Mouse (Mus musculus): Measurements from ENCODE around the gene Rasgef1a. TPM values are rescaled to one million over a fixed set of nuclear protein-coding genes. Genes with fewer than 3 reads are reported as not detected.

Rasgef1a gene
- total and polyA plus RNA-seq, 3 experiments: 0.18 to 0.37 (median 0.37) TPM

- Histone ChIP-seq H3K36me3 (ENCODE audit: control insufficient read depth, insufficient read depth, low read length) (no peaks in the 10 kb centered on the region), H3K4me1 (ENCODE audit: control insufficient read depth, insufficient read depth, low read length) (no peaks in the 10 kb centered on the region), H3K9ac (ENCODE audit: low read depth, low read length) (no peak overlapping the region), H3K79me2 (replicated peaks; ENCODE audit: control insufficient read depth, insufficient read depth, low read length) (no peaks in the 10 kb centered on the region), H3K27me3 (ENCODE audit: control insufficient read depth, insufficient read depth, low read length) (no peaks in the 10 kb centered on the region; the same call in 1 of the 2 replicates), H3K4me3 (no peak overlapping the region), H3K27ac (no peak overlapping the region)
- 71% methylated on average over 7 of the region's 7 CpGs for WGBS
- TF ChIP-seq CTCF (IDR thresholded peaks at IDR 0.05): no peak
- no peak for TF ChIP-seq EP300 (IDR thresholded peaks at IDR 0.05; ENCODE audit: insufficient read depth, low read depth, low read length)
- no peak for TF ChIP-seq POLR2A (IDR thresholded peaks at IDR 0.05; ENCODE audit: insufficient read depth, low read depth, low read length)
- peak in 1 of 2 experiments; percentile 23 for DNase-seq
- intact Hi-C loops (cut with DNase I): no loop called here
Measured at GRCm38 (mm10) chr6:117991297-117991696, 19.9 kb upstream of the Rasgef1a start.

GRCm38 (mm10) chr6:117991928-117992327 lies 19.3 kb upstream of the Rasgef1a start:
- intact Hi-C loops (cut with DNase I): no loop called here
- no peak overlapping the region for H3K9ac ChIP-seq (ENCODE audit: low read depth, low read length)
- 68% methylated on average over 8 of the region's 8 CpGs for WGBS
- TF ChIP-seq POLR2A (IDR thresholded peaks at IDR 0.05; ENCODE audit: insufficient read depth, low read depth, low read length): no peak
- no peak for TF ChIP-seq EP300 (IDR thresholded peaks at IDR 0.05; ENCODE audit: insufficient read depth, low read depth, low read length)
- no peak for TF ChIP-seq CTCF (IDR thresholded peaks at IDR 0.05)
- H3K4me3 ChIP-seq: no peak overlapping the region
- H3K4me1 ChIP-seq (ENCODE audit: control insufficient read depth, insufficient read depth, low read length): no peaks in the 10 kb centered on the region
- H3K36me3 ChIP-seq (ENCODE audit: control insufficient read depth, insufficient read depth, low read length): no peaks in the 10 kb centered on the region
- H3K79me2 ChIP-seq (replicated peaks; ENCODE audit: control insufficient read depth, insufficient read depth, low read length): no peaks in the 10 kb centered on the region
- DNase-seq: no peak
- H3K27me3 ChIP-seq (ENCODE audit: control insufficient read depth, insufficient read depth, low read length): no peaks in the 10 kb centered on the region; the same call in 1 of the 2 replicates
- no peak overlapping the region for H3K27ac ChIP-seq

- intact Hi-C loops (cut with DNase I): loop anchor here (5.0 kb wide), 1 partner anchor 102 kb away; no protein-coding TSS in a partner anchor
Measured at GRCm38 (mm10) chr6:117995168-117995567, 16.1 kb upstream of the Rasgef1a start.

GRCm38 (mm10) chr6:118001272-118001671 lies 10.0 kb upstream of the Rasgef1a start:
- no peak overlapping the region for H3K27ac ChIP-seq
- H3K79me2 ChIP-seq (replicated peaks; ENCODE audit: control insufficient read depth, insufficient read depth, low read length): no peaks in the 10 kb centered on the region
- H3K4me3 ChIP-seq: no peak overlapping the region
- intact Hi-C loops (cut with DNase I): no loop called here
- no peaks in the 10 kb centered on the region for H3K4me1 ChIP-seq (ENCODE audit: control insufficient read depth, insufficient read depth, low read length)
- WGBS: 20% methylated on average over 3 of the region's 3 CpGs
- H3K36me3 ChIP-seq (ENCODE audit: control insufficient read depth, insufficient read depth, low read length): no peaks in the 10 kb centered on the region
- DNase-seq: no peak
- peaks cover 2% of the 10 kb centered on the region; the same call in 1 of the 2 replicates for H3K27me3 ChIP-seq (ENCODE audit: control insufficient read depth, insufficient read depth, low read length)
- TF ChIP-seq CTCF (IDR thresholded peaks at IDR 0.05) (no peak), EP300 (IDR thresholded peaks at IDR 0.05; ENCODE audit: insufficient read depth, low read depth, low read length) (no peak)
- H3K9ac ChIP-seq (ENCODE audit: low read depth, low read length): no peak overlapping the region

More at GRCm38 (mm10) chr6:117995168-117995567, 16.1 kb upstream of the Rasgef1a start:
- Histone ChIP-seq H3K27ac (no peak overlapping the region), H3K79me2 (replicated peaks; ENCODE audit: control insufficient read depth, insufficient read depth, low read length) (no peaks in the 10 kb centered on the region), H3K27me3 (ENCODE audit: control insufficient read depth, insufficient read depth, low read length) (peaks cover 2% of the 10 kb centered on the region), H3K36me3 (ENCODE audit: control insufficient read depth, insufficient read depth, low read length) (no peaks in the 10 kb centered on the region), H3K4me3 (no peak overlapping the region), H3K4me1 (ENCODE audit: control insufficient read depth, insufficient read depth, low read length) (no peaks in the 10 kb centered on the region), H3K9ac (ENCODE audit: low read depth, low read length) (no peak overlapping the region)
- 44% methylated on average over 9 of the region's 9 CpGs for WGBS
- DNase-seq: no peak
- TF ChIP-seq CTCF (IDR thresholded peaks at IDR 0.05): peak; percentile 42
- no peak for TF ChIP-seq POLR2A (IDR thresholded peaks at IDR 0.05; ENCODE audit: insufficient read depth, low read depth, low read length)
- no peak for TF ChIP-seq EP300 (IDR thresholded peaks at IDR 0.05; ENCODE audit: insufficient read depth, low read depth, low read length)

GRCm38 (mm10) chr6:118007302-118007701 lies 3.9 kb upstream of the Rasgef1a start:
- Histone ChIP-seq H3K27ac (no peak overlapping the region), H3K4me3 (no peak overlapping the region), H3K79me2 (replicated peaks; ENCODE audit: control insufficient read depth, insufficient read depth, low read length) (no peaks in the 10 kb centered on the region), H3K36me3 (ENCODE audit: control insufficient read depth, insufficient read depth, low read length) (no peaks in the 10 kb centered on the region), H3K4me1 (ENCODE audit: control insufficient read depth, insufficient read depth, low read length) (no peaks in the 10 kb centered on the region), H3K9ac (ENCODE audit: low read depth, low read length) (no peak overlapping the region), H3K27me3 (ENCODE audit: control insufficient read depth, insufficient read depth, low read length) (peaks cover 8% of the 10 kb centered on the region)
- DNase-seq: no peak
- 52% methylated on average over 5 of the region's 5 CpGs for WGBS
- intact Hi-C loops (cut with DNase I): no loop called here
- TF ChIP-seq EP300 (IDR thresholded peaks at IDR 0.05; ENCODE audit: insufficient read depth, low read depth, low read length): no peak
- TF ChIP-seq POLR2A (IDR thresholded peaks at IDR 0.05; ENCODE audit: insufficient read depth, low read depth, low read length): no peak
- TF ChIP-seq CTCF (IDR thresholded peaks at IDR 0.05): peak; percentile 59

GRCm38 (mm10) chr6:118007843-118008539 lies 3.2 kb upstream of the Rasgef1a start:
- intact Hi-C loops (cut with DNase I): no loop called here
- no peaks in the 10 kb centered on the region for H3K4me1 ChIP-seq (ENCODE audit: control insufficient read depth, insufficient read depth, low read length)
- H3K9ac ChIP-seq (ENCODE audit: low read depth, low read length): no peak overlapping the region
- H3K4me3 ChIP-seq: no peak overlapping the region
- WGBS: 56% methylated on average over 4 of the region's 4 CpGs
- DNase-seq: no peak
- no peak overlapping the region for H3K27ac ChIP-seq
- H3K36me3 ChIP-seq (ENCODE audit: control insufficient read depth, insufficient read depth, low read length): no peaks in the 10 kb centered on the region
- peaks cover 8% of the 10 kb centered on the region for H3K27me3 ChIP-seq (ENCODE audit: control insufficient read depth, insufficient read depth, low read length)
- H3K79me2 ChIP-seq (replicated peaks; ENCODE audit: control insufficient read depth, insufficient read depth, low read length): no peaks in the 10 kb centered on the region
- no peak for TF ChIP-seq POLR2A (IDR thresholded peaks at IDR 0.05; ENCODE audit: insufficient read depth, low read depth, low read length)
- no peak for TF ChIP-seq CTCF (IDR thresholded peaks at IDR 0.05)
- no peak for TF ChIP-seq EP300 (IDR thresholded peaks at IDR 0.05; ENCODE audit: insufficient read depth, low read depth, low read length)
